Mouse (Mus musculus) liver, adult 2 months (tissue): ENCODE data around the gene Scyl2. TPM values are rescaled to one million over a fixed set of nuclear protein-coding genes. Genes with fewer than 3 reads are reported as not detected.
"Not testable (repeated sequence)": the region's sequence is repeated elsewhere in the genome, so short reads cannot be mapped to it uniquely, and the experiment has no call there.

ENCODE experiments used
- DNase-seq: peaks from one replicate; pipeline ENCODE4 v3.0.0-alpha.2; 2011; ENCODE audit warnings: low read depth, low spot score; ENCODE audit errors: extremely low read depth
- H3K27ac ChIP-seq: fragments of 200-500 bp; replicated peaks from 2 replicates; pipeline ENCODE4 v1.5.1; 2012; ENCODE audit warnings: low read depth, mild to moderate bottlenecking, control low read depth, inconsistent platforms, low read length; ENCODE audit not compliant: insufficient read depth
- H3K27me3 ChIP-seq: fragments of 200-500 bp; 2 replicates; pipeline ENCODE4 v1.6.1; 2012; ENCODE audit warnings: mild to moderate bottlenecking, moderate library complexity, low read length, inconsistent platforms; ENCODE audit not compliant: control insufficient read depth, insufficient read depth
- H3K36me3 ChIP-seq: fragments of 200-500 bp; 2 replicates; pipeline ENCODE4 v1.6.1; 2012; ENCODE audit warnings: low read length, inconsistent platforms; ENCODE audit not compliant: control insufficient read depth, insufficient read depth
- H3K4me1 ChIP-seq: fragments of 200-500 bp; 2 replicates; pipeline ENCODE4 v1.6.1; 2011; ENCODE audit warnings: low read length; ENCODE audit not compliant: control insufficient read depth, insufficient read depth
- H3K4me3 ChIP-seq: fragments of 200-500 bp; 2 replicates; pipeline ENCODE4 v1.5.1; 2011; ENCODE audit warnings: low read depth, mild to moderate bottlenecking, control low read depth, low read length, moderate library complexity; ENCODE audit not compliant: insufficient read depth
- H3K79me2 ChIP-seq: fragments of 200-500 bp; 2 replicates; pipeline ENCODE4 v1.6.1; 2012; ENCODE audit warnings: inconsistent platforms, mild to moderate bottlenecking, low read length, moderate library complexity; ENCODE audit not compliant: control insufficient read depth, insufficient read depth
- H3K9ac ChIP-seq: fragments of 200-500 bp; 2 replicates; pipeline ENCODE4 v1.6.1; 2012; ENCODE audit warnings: low read depth, mild to moderate bottlenecking, control low read depth, inconsistent platforms, low read length
- CTCF ChIP-seq: fragments of 200-500 bp; IDR thresholded peaks from 2 replicates; pipeline ENCODE4 v1.5.1; 2011; ENCODE audit warnings: low read depth, low read length, control low read depth
- POLR2A ChIP-seq: fragments of 200-500 bp; IDR thresholded peaks from 2 replicates; pipeline ENCODE4 v1.6.1; 2011; ENCODE audit warnings: low read length, control low read depth; ENCODE audit not compliant: insufficient read depth; ENCODE audit errors: extremely low read depth
- WGBS: fragments of 180-500 bp; shearing (Covaris S2); methylation state at CpG from one replicate; pipeline ENCODE4 v1.1.7; 2018; 5-methylcytosine and 5-hydroxymethylcytosine counted together
- polyA plus RNA-seq: library from polyadenylated mRNA; depleted of rRNA; stranded (reverse); fragments of >200 nt; gene quantifications from 2 replicates; pipeline ENCODE4 v1.2.3, GENCODE M21; 2012
- total RNA-seq: library from RNA; depleted of rRNA; stranded (reverse); fragments of >200 nt; gene quantifications from 2 replicates; pipeline ENCODE4 v1.2.3, GENCODE M21; 2014

Gene Scyl2
- total and polyA plus RNA-seq, 2 experiments = 11.3 to 18.4 TPM

DNA sequence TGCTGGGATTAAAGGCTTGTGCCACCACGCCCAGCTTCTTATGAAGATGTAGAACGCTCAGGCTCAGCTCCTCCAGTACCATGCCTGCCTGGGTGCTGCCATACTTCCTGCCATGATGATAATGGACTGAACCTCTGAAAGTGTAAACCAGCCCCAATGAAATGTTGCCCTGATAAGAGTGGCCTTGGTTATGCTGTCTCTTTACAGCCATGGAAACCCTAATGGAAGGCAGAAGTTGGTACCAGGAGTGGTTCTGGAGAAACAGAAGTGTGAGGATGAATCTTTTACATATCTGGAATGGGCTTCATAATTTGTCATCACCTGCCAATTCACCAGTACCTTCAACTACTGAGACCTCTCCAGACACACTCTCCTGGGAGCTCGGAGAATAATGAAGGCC lies 11.9 kb upstream of the Scyl2 start:
- no peak overlapping the region for H3K27ac ChIP-seq
- WGBS = 97% methylated on average over 3 of the region's 3 CpGs
- DNase-seq = no peak
- no peak for TF ChIP-seq CTCF
- no peak for TF ChIP-seq POLR2A
- H3K27me3 ChIP-seq = no peaks in the 10 kb centered on the region
- H3K36me3 ChIP-seq = no peaks in the 10 kb centered on the region
- no peaks in the 10 kb centered on the region for H3K79me2 ChIP-seq
- no peaks in the 10 kb centered on the region for H3K4me1 ChIP-seq
- H3K9ac ChIP-seq = no peak overlapping the region
- H3K4me3 ChIP-seq = no peak overlapping the region

DNA sequence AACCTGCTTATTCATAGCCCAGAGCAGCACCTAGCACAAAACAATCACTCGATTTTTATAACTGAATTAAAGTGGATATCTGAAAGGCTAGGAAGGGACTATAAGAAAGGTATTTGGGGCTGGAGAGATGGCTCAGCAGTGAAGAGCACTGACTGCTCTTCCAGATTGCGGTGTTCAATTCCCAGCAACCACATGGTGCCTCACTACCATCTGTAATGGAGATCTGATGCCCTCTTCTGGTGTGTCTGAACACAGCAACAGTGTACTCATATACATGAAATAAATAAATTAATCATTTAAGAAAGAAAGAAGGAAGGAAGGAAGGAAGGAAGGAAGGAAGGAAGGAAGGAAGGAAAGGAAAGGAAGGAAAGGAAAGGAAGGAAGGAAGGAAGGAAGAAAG lies 10.2 kb upstream of the Scyl2 start:
- H3K36me3 ChIP-seq, H3K27me3 ChIP-seq, H3K27ac ChIP-seq, H3K9ac ChIP-seq, H3K4me3 ChIP-seq, H3K4me1 ChIP-seq, H3K79me2 ChIP-seq: not testable (repeated sequence)
- 78% methylated on average over 2 of the region's 2 CpGs for WGBS
- peak; percentile 29 for DNase-seq
- TF ChIP-seq CTCF = peak; percentile 19; the same call in 1 of the 2 replicates

DNA sequence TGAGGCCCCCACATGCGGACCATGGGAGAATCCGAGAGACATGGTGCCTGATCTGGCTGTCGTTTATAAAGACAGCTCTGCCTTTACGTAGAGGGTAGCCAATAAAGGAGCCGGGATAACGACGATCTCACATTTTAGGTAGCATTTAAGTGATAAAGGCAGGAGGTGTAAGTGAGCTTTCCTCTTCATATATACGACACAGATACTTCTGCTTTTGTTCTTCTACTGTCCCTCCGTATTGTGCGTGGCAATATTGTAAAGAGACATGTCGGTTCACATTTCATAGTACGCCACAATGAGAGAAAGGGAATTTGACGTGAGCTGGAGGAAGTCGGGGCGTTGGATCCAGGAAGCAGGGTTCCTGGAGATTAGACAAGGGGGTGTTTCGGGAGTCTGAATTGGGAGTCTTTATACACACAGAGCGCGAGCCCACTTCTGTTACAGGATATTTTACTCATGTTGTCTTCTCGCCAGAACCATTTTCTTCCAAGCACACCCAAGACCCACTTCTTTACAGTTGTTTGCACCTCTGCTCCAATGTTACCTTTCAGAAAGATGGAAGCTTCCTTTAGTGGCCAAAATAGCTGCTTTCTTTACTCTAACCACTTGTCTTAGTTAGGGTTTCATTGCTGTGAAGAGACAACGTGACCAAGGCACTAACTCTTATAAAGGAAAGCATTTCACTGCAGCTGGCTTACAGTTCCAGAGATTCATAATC lies 9.3 kb upstream of the Scyl2 start:
- TF ChIP-seq CTCF (no peak), POLR2A (no peak)
- H3K27ac ChIP-seq = no peak overlapping the region
- no peak overlapping the region; the same call in 1 of the 2 replicates for H3K4me3 ChIP-seq
- no peaks in the 10 kb centered on the region for H3K79me2 ChIP-seq
- no peaks in the 10 kb centered on the region for H3K27me3 ChIP-seq
- peaks cover 8% of the 10 kb centered on the region; the same call in 1 of the 2 replicates for H3K36me3 ChIP-seq
- 77% methylated on average over 20 of the region's 20 CpGs for WGBS
- no peak for DNase-seq
- H3K4me1 ChIP-seq = no peaks in the 10 kb centered on the region
- H3K9ac ChIP-seq = no peak overlapping the region

DNA sequence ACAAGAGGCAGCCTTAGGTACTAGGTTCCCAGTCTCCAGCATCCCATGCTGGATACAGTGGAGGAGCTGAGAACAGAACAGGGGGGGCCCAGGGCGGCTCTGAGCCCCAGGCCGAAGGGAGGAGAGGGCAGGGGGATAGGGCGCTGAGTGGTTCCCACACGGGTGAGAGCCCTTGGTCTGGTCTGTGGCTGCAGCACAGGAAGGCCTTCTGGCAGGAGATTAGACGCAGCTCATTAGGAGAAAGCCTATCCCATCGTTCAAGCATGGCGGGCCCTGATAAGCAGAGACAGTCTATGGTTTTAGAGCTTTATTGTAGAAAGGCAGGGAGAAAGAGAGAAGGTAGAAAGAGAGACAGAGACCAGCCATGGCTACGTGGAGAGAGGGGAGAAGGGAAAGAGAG lies 3.9 kb upstream of the Scyl2 start:
- WGBS = 78% methylated on average over 8 of the region's 8 CpGs
- DNase-seq = no peak
- H3K4me3 ChIP-seq = no peak overlapping the region

DNA sequence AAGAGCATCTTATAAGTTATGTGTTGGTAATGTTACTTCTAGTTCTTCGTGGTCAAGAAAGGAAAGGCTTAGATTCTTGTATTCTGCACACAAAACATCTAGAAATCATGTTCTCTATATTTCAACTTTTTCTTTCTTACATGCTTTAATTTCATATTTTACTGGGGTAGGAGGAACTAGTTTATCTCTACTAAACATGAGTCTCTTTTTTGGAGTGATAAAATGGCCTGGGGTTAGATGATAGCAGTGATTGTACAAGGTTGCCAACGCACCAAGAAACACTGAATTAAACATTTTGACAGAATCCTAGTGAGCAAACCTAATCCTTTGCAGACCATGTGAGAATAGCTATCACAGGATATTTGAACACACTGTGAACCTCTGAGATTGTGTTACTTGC lies 1.4 kb upstream of the Scyl2 start:
- no peak overlapping the region for H3K4me3 ChIP-seq
- no peak for DNase-seq
- H3K79me2 ChIP-seq = peaks cover 29% of the 10 kb centered on the region
- H3K27me3 ChIP-seq = no peaks in the 10 kb centered on the region
- H3K36me3 ChIP-seq = peaks cover 8% of the 10 kb centered on the region; the same call in 1 of the 2 replicates
- H3K4me1 ChIP-seq = peaks cover 6% of the 10 kb centered on the region
- 75% methylated on average over 2 of the region's 2 CpGs for WGBS
- no peak overlapping the region for H3K9ac ChIP-seq
- no peak overlapping the region for H3K27ac ChIP-seq
- TF ChIP-seq POLR2A (no peak), CTCF (no peak)

More for the DNA sequence above, 3.9 kb upstream of the Scyl2 start:
- H3K36me3 ChIP-seq = peaks cover 8% of the 10 kb centered on the region; the same call in 1 of the 2 replicates
- H3K79me2 ChIP-seq = peaks cover 10% of the 10 kb centered on the region; the same call in 1 of the 2 replicates
- H3K9ac ChIP-seq = no peak overlapping the region
- H3K4me1 ChIP-seq = no peaks in the 10 kb centered on the region
- H3K27ac ChIP-seq = no peak overlapping the region
- TF ChIP-seq CTCF (no peak), POLR2A (no peak)
- no peaks in the 10 kb centered on the region for H3K27me3 ChIP-seq
